Mouse (Mus musculus): ENCODE results near the gene Oxtr. TPM values are rescaled to one million over a fixed set of nuclear protein-coding genes. Genes with fewer than 3 reads are reported as not detected.

Gene Oxtr
- polyA plus RNA-seq, 1 experiment from 2014 or later = 1.8 TPM

Other genes starting within 250 kb of the Oxtr start
- 11.2 and 15.1 TPM in 2 replicates for gene Lmcd1, start 216.2 kb downstream of the Oxtr start, polyA plus RNA-seq (2015; fragmentation: Nextera tagmentation; extraction: Ambion mirVana)
- 0.28 and 0.41 TPM in 2 replicates for gene Ssu2, start 101.9 kb downstream of the Oxtr start, polyA plus RNA-seq (2015; fragmentation: Nextera tagmentation; extraction: Ambion mirVana)
- gene Cav3, start 30.4 kb downstream of the Oxtr start, polyA plus RNA-seq (2015; fragmentation: Nextera tagmentation; extraction: Ambion mirVana) = 1.7 and 2.9 TPM in 2 replicates
- 13.9 and 19.4 TPM in 2 replicates for gene Rad18, start 206.7 kb upstream of the Oxtr start, polyA plus RNA-seq (2015; fragmentation: Nextera tagmentation; extraction: Ambion mirVana)